Mouse (Mus musculus) forebrain, embryonic 10.5 days (tissue): ENCODE measurements around the gene Scrg1. TPM values are rescaled to one million over a fixed set of nuclear protein-coding genes. Genes with fewer than 3 reads are reported as not detected.
"Not testable (repeated sequence)": the region's sequence is repeated elsewhere in the genome, so short reads cannot be mapped to it uniquely, and the experiment has no call there.

ENCODE experiments used
- DNase-seq: peaks from one replicate; pipeline ENCODE4 v3.0.0-alpha.2; 2017; ENCODE audit warnings: low spot score; ENCODE audit errors: extremely low spot score
- H3K27ac ChIP-seq: fragments of 300-500 bp; sonication (generic); 2 replicates; pipeline ENCODE4 v1.5.1; 2016; ENCODE audit warnings: mild to moderate bottlenecking
- H3K27me3 ChIP-seq: fragments of 300-500 bp; sonication (generic); 2 replicates; pipeline ENCODE4 v1.6.1; 2016; ENCODE audit warnings: mild to moderate bottlenecking; ENCODE audit not compliant: poor library complexity, severe bottlenecking
- H3K36me3 ChIP-seq: fragments of 300-500 bp; sonication (generic); replicated peaks from 2 replicates; pipeline ENCODE4 v1.6.1; 2016; ENCODE audit warnings: mild to moderate bottlenecking, moderate library complexity
- H3K4me1 ChIP-seq: fragments of 300-500 bp; sonication (generic); 2 replicates; pipeline ENCODE4 v1.6.1; 2016
- H3K4me3 ChIP-seq: fragments of 300-500 bp; sonication (generic); 2 replicates; pipeline ENCODE4 v1.5.1; 2016; ENCODE audit warnings: mild to moderate bottlenecking, moderate library complexity
- H3K9me3 ChIP-seq: fragments of 300-500 bp; sonication (generic); 2 replicates; pipeline ENCODE4 v1.6.1; 2016; ENCODE audit warnings: mild to moderate bottlenecking, moderate library complexity
- WGBS: fragments of 180-500 bp; shearing (Covaris S2); methylation state at CpG from one replicate; pipeline ENCODE4 v1.1.7; 2016; 5-methylcytosine and 5-hydroxymethylcytosine counted together
- polyA plus RNA-seq: library from polyadenylated mRNA; unstranded; fragments of >200 nt; fragmentation: Nextera tagmentation; extraction: Ambion mirVana; gene quantifications from 2 replicates; pipeline ENCODE4 v1.2.1, GENCODE M21; 2016

Gene Scrg1
- polyA plus RNA-seq, 1 experiment from 2014 or later = not detected

DNA sequence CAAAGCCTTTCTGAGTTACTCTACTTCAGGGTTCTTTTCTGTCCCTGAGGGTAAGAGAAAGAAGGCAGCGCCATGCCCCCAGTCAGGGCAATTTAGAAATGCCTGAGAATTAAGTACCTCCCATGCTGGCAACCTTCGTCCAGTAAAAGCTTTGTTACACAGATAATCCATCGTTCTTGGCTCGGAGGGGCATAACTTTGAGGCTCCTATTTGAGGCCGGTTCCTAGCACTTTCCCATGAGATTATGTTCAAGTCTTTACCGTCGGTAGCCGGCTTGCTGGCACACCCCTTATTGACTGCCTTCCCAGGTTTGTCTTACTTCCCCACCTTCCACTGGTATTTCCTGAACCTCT is 42.7 kb downstream of the Scrg1 start:
- Histone ChIP-seq H3K4me3 (no peak overlapping the region), H3K9me3 (no peaks in the 10 kb centered on the region), H3K27me3 (no peaks in the 10 kb centered on the region), H3K36me3 (peaks cover 11% of the 10 kb centered on the region), H3K4me1 (peaks cover 10% of the 10 kb centered on the region), H3K27ac (peak overlapping the region; percentile 41; the same call in 1 of the 2 replicates)
- DNase-seq = no peak
- 69% methylated on average over 8 of the region's 8 CpGs for WGBS

DNA sequence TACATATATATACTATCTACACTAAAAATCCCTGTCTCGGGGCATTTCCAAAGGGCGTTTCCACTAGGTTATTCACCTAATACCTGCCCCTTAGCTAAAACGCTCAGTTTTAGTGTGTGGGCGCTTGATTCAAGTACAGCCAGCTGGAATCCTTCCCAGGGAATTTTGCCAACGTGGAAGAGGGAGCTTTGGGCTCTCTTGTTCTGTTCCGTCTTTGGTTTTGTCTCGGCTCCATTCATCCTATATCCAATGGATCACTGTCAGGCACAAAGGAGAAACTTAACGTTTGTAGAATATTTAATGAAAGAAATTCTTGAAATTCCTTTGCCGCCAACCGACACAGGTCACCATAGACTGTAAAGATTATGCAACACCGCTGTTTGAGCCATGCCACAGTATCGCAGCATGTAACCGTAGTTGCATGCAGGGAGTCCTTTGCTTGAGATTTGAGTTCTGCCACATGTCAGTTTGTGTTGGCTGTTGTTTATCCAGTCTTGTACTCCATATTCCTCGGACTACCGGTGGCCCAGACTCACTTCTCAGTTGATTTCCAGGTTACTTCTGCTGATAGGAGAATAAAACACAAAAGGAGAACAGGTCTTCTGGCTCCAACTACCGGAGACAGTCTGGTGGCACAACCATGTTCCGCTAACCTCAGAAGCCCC is 43.3 kb downstream of the Scrg1 start:
- Histone ChIP-seq H3K27me3 (no peaks in the 10 kb centered on the region), H3K9me3 (no peaks in the 10 kb centered on the region), H3K36me3 (peaks cover 11% of the 10 kb centered on the region), H3K4me1 (peaks cover 10% of the 10 kb centered on the region), H3K4me3 (no peak overlapping the region), H3K27ac (peak overlapping the region; percentile 41; the same call in 1 of the 2 replicates)
- WGBS = 79% methylated on average over 17 of the region's 17 CpGs
- DNase-seq = no peak

DNA sequence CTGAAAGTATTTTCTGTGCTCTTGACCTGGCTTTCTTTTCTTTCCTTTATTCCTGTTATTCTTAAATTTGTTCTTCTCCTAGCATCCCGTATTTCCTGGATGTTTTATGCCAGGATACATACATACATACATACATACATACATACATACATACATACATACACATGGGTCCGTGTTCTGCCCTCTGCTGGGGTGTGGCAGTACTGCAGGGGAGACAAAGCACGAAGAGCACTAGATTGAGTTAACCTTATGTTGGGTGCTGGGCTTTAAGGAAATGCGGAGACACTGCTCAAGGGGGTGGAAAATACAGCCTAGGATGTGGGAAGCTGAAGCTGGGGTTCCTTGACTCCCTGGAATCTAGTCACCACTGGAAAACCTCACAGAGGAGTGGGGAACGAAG is 47.9 kb downstream of the Scrg1 start:
- 54% methylated on average over 5 of the region's 5 CpGs for WGBS
- H3K36me3 ChIP-seq = peaks cover 6% of the 10 kb centered on the region; the same call in 1 of the 2 replicates
- peak; percentile 74 for DNase-seq
- H3K27me3 ChIP-seq = no peaks in the 10 kb centered on the region
- no peaks in the 10 kb centered on the region for H3K9me3 ChIP-seq
- H3K4me1 ChIP-seq = peaks cover 7% of the 10 kb centered on the region
- H3K4me3 ChIP-seq = no peak overlapping the region
- H3K27ac ChIP-seq = peak overlapping the region; percentile 62; the same call in 1 of the 2 replicates

DNA sequence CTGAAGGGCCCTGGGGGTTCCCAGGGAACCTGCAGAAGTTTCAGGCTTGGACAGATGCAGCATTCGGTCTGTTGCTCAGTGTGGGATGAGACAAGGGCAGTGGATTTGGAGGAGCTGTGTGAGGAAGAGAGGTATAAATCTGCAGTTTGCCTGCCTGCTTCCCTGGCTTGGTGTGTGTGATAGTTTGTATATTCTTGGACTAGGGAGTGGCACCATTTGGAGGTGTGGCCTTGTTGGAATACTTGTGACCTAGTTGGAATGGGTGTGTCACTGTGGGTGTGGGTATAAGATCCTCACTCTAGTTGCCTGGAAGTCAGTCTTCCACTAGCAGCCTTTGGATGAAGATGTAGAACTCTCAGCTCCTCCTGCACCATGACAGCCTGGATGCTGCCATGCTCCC is 49.8 kb downstream of the Scrg1 start:
- H3K36me3 ChIP-seq, H3K27me3 ChIP-seq, H3K4me1 ChIP-seq, H3K27ac ChIP-seq, H3K9me3 ChIP-seq, H3K4me3 ChIP-seq: not testable (repeated sequence)
- 81% methylated on average over 1 of the region's 1 CpGs for WGBS
- DNase-seq = peak; percentile 9

DNA sequence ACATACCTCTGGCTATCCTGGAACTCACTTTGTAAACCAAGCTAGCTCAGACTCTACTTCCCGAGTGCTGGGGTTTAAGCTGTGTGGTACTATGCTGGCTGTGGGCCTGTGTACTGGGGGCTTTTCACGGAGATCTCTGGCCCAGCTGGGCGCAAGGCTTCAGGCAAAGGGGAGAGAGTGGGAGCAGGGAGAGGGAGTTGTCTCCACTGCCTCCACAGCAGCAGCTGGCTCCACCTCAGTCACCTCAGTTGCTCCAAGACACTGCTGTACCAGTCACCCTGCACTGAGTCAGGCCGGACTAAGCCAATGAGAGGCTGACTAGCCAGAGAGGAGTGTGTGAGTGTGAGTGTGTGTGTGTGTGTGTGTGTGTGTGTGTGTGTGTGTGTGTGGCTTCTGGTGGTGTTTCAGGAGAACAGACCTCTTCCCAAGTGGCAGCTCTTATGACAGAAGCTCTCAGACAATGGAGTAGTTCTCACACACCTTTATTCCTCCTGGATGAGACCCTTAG is 51.9 kb downstream of the Scrg1 start:
- H3K4me3 ChIP-seq = no peak overlapping the region
- 90% methylated on average over 4 of the region's 4 CpGs for WGBS
- no peak overlapping the region; the same call in 1 of the 2 replicates for H3K27ac ChIP-seq
- H3K4me1 ChIP-seq = peaks cover 10% of the 10 kb centered on the region
- no peaks in the 10 kb centered on the region for H3K9me3 ChIP-seq
- peak; percentile 13 for DNase-seq
- no peaks in the 10 kb centered on the region for H3K27me3 ChIP-seq
- peaks cover 10% of the 10 kb centered on the region for H3K36me3 ChIP-seq

DNA sequence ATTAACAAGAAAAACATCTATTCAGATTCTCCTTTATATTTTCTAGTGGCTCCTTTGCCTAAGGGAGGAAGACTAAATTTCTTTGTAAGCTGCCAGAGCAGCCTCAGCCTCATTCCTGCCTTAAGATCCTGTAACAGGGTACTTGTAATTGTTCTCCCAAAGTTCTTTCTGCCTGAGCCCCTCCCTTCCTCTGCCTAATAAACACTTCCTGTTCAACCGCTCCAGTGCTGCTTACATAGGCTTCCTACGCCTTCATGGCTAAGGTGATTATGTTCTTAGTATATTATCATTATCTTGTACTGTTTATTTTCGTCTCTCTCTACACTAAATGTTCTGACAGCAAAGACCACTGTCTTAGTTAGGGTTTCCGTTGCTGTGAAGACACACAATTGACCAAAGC is 52.9 kb downstream of the Scrg1 start:
- Histone ChIP-seq H3K36me3 (peaks cover 18% of the 10 kb centered on the region), H3K27me3 (no peaks in the 10 kb centered on the region), H3K4me3 (no peak overlapping the region), H3K4me1 (peaks cover 13% of the 10 kb centered on the region), H3K27ac (no peak overlapping the region), H3K9me3 (no peaks in the 10 kb centered on the region)
- peak; percentile 9 for DNase-seq
- WGBS = 90% methylated on average over 4 of the region's 4 CpGs

DNA sequence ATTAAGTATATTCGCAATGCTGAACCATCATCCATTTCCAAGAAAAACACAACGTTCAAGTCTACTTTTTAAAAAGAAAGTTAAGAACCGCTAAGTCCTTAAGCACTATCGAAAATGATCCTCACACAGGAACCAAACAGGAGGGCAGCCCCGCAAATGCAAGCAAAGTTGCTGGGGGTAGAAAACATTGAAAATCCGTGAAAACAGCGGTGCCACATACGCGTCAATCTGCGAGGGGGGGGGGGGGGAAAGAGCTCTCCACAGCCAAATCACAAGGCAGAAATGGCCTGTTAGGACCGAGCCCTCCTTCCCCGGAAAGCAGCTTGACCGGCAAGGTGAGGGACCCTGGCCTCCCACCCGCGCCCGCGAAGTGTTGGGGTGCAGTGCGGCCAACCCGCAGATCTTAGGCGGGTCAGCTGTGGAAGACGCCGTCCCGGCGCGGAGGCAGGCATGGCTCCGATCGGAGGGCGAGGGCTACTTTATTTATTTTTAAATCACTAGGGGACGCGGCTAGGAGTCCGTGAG is 55.1 kb downstream of the Scrg1 start:
- Histone ChIP-seq H3K9me3 (no peaks in the 10 kb centered on the region), H3K4me1 (peaks cover 23% of the 10 kb centered on the region), H3K27ac (peak overlapping the region; percentile 100), H3K4me3 (peak overlapping the region; percentile 91), H3K36me3 (peaks cover 37% of the 10 kb centered on the region), H3K27me3 (no peaks in the 10 kb centered on the region)
- WGBS = 1% methylated on average over 31 of the region's 31 CpGs
- DNase-seq = no peak

DNA sequence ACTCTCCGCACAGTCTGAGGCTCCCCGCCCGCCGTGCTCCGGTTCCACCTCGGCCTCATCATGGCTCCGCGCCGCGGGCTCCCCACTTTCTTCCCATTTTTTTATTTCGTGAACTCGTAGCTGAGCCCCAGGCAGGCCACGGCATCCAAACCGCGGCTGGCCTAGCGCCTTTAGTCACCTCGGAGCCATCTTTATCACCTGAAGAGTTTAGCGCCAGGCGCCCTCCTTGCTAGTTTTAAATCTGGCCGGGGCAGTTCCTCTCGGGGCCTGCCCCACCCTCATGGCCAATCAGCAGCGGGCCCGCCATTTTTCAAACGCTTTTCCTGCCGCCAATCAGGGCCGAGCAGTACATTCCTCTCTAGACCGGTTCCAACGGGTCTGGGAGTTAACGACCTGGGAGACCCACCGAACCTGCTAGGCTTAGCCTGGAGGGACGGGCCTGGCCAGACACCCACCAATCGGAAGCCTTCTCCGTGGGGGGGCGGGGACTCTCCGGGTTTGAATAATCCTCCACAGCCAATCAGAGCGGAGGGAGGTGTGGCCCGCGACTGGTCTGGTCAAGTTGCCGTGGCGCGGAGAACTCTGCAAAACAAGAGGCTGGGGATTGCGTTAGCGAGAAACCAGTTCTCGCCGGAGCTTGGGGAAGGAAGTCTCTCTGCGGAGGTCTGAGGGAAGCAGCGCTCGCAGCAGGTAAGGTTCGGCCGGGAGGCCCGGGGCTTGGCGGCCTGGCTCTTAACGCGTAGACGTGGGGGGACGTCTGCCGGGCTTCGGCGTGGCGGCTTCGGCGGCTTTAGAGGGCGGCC is 55.8 kb downstream of the Scrg1 start, which contains the start of gene Hmgb2:
Hmgb2 (plus strand) TSS at position 592 of the 803 bp plus-strand sequence.
- H3K36me3 ChIP-seq = peaks cover 43% of the 10 kb centered on the region
- H3K4me3 ChIP-seq = peak within 1 kb of the TSS; percentile 91
- H3K27ac ChIP-seq = peak within 1 kb of the TSS; percentile 100
- H3K27me3 ChIP-seq = no peaks in the 10 kb centered on the region
- no peaks in the 10 kb centered on the region for H3K9me3 ChIP-seq
- peak; percentile 100 for DNase-seq
- H3K4me1 ChIP-seq = peaks cover 23% of the 10 kb centered on the region
- WGBS = under 1% methylated on average over 63 of the region's 63 CpGs

DNA sequence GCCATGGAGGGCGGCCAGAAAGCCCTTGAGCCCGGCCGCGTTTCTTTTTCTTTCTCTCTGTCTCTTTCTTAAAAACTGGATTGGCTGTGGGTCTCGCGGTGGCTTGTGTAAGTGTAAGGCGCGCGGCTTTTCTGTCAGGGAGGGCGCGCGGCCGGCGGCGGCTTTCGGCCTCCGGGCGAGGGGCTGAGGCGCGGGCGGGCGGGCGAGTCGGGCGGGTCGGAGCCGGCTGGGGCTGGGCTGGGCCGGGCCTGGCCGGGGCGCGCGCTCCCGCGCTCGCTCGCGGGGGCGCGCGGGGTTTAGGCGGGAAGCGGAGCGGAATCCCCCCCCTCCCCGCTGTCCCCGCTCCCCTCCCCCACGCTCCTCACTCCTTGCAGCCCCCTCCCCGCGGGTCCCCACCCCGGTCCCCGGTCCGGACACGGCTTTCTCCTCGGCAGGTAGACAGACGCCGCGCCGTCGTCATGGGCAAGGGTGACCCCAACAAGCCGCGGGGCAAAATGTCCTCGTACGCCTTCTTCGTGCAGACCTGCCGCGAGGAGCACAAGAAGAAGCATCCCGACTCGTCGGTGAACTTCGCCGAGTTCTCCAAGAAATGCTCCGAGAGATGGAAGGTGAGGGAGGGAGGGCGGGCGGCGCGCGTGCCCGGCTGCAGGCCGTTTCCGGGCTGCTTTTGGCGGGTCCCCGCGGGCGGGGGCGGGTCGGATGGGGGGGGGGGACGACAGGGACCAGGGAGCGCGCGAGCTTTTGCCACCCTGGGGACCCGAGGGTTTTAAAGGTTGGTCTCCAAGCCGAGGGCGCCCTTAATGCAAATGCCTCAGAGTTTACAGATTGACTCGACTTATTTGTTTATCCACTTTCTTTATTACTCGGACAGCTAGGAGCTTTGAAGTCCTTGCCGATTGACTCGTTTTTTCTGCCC is 56.7 kb downstream of the Scrg1 start:
- no peaks in the 10 kb centered on the region for H3K27me3 ChIP-seq
- peak overlapping the region; percentile 91 for H3K4me3 ChIP-seq
- no peaks in the 10 kb centered on the region for H3K9me3 ChIP-seq
- peak overlapping the region; percentile 100 for H3K27ac ChIP-seq
- peaks cover 23% of the 10 kb centered on the region for H3K4me1 ChIP-seq
- DNase-seq = peak; percentile 64
- under 1% methylated on average over 84 of the region's 96 CpGs for WGBS
- H3K36me3 ChIP-seq = peaks cover 51% of the 10 kb centered on the region

DNA sequence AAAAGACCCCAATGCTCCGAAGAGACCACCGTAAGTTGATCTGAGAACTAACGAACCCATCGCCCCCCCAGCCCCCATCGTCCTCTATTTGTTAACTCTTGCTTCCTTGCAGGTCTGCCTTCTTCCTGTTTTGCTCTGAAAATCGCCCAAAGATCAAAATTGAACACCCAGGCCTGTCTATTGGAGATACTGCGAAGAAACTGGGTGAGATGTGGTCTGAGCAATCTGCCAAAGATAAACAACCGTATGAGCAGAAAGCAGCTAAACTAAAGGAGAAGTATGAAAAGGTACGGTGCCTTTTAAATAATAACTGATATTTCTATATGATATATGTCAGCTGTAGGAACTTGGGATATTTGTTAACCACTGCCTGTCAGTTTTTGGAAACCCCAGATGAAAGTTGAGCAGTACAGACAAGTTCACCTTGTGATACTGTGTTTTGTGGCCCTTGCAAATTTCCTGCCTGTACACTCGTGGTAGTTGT is 57.5 kb downstream of the Scrg1 start:
- 41% methylated on average over 10 of the region's 10 CpGs for WGBS
- Histone ChIP-seq H3K4me3 (peak overlapping the region; percentile 91), H3K4me1 (peaks cover 23% of the 10 kb centered on the region), H3K27ac (peak overlapping the region; percentile 100), H3K36me3 (peaks cover 58% of the 10 kb centered on the region)
- not testable (repeated sequence) for H3K9me3 ChIP-seq, DNase-seq, H3K27me3 ChIP-seq

DNA sequence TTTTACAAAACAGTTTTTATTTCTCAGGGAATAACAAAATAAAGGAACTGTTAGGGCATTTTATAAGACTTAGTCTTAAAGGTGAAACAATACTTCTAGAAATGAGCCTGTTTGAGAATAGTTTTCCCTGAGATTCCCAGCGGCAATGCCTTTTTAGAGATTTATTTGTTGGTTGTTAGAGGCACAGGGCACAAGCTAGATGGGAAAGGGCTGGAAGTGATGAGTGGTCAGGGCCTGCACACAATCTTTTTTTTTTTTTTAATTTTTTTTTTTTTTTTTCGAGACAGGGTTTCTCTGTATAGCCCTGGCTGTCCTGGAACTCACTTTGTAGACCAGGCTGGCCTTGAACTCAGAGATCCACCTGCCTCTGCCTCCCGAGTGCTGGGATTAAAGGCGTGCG is 61.0 kb downstream of the Scrg1 start:
- DNase-seq, H3K9me3 ChIP-seq, H3K27me3 ChIP-seq, H3K4me3 ChIP-seq, H3K27ac ChIP-seq: not testable (repeated sequence)
- Histone ChIP-seq H3K4me1 (peaks cover 14% of the 10 kb centered on the region), H3K36me3 (peaks cover 70% of the 10 kb centered on the region)
- 91% methylated on average over 5 of the region's 5 CpGs for WGBS

DNA sequence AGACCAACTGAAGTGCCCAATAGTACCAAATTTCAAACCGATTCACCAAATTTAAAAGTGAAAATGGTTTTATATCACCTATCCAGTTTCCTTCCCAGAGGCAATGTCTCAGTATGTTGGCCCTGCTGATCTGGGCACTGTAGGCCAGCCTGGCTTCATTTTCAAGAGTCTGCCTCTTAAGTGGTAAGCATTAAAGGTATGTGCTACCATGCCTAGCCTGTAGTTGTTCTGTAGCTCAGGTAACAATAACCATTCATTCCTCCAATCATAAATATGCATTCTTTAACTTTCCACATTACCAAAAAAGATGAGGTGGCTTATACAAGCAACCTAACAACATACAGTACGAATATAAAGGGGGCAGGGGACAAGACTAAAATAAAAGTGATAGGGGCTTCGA is 62.0 kb downstream of the Scrg1 start:
- Histone ChIP-seq H3K27ac (no peak overlapping the region), H3K9me3 (no peaks in the 10 kb centered on the region), H3K27me3 (no peaks in the 10 kb centered on the region), H3K4me3 (no peak overlapping the region), H3K36me3 (peaks cover 74% of the 10 kb centered on the region), H3K4me1 (peaks cover 14% of the 10 kb centered on the region)
- DNase-seq = no peak
- WGBS = 94% methylated on average over 3 of the region's 3 CpGs
